Comparison of ENCODE assay signal across 8 mouse cellular contexts in the genomic region with DNA sequence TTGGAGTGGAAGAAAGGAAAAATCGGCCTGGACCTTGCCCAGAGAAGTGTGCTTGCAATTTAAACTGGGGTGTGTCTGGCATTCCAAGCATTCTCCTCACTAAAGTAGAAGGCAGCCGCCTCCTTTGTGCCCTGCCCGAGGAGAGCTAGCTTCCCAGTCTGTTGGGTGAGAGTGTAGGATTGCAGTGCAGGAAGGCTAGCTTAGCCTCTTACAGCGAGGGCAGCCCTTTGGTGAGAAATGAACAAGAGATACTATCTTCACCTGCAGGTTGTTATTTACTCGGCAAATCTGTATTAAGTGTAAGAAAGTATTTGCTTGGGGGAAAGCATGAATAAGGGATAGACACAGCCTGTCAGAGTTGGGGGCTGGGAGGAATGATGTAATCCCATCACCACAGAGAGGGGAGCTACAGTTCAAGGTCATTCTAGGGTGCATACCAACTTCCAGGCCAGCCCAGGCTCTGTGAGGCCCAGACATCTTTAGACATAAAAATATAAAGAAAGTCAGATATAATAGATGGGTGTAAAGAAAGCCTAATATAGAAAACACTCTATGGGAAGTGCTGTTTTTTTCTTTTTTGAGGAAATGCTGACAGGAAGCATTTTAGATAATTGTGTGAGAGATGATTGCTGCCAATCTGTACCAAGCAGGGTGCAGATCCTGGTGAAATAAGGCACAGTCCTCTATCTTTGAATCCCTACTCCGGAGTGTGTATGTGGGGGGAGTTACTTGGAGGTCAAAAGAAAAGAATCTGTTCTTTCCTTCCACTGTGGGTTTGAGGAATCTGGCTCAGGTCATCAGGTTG. TPM values are rescaled to one million over a fixed set of nuclear protein-coding genes. Genes with fewer than 3 reads are reported as not detected.
A peak's percentile ranks its signal among the peaks of the same experiment; 100 is the strongest.
DNase-seq lines count a peak whose midpoint lies in the region; ATAC-seq and TF ChIP-seq lines count a peak whose summit lies in the region.

No protein-coding gene starts in this region.

- H3K36me3 ChIP-seq in forebrain, embryonic 14.5 days (ENCODE audit: control insufficient read depth, insufficient read depth, low read length) = peaks cover 3% of the 10 kb centered on the region; the same call in 1 of the 2 replicates
- no peaks in the 10 kb centered on the region for H3K36me3 ChIP-seq in myocyte (ENCODE audit: control insufficient read depth, insufficient read depth)

- 18% methylated on average over 6 of the region's 6 CpGs for WGBS in forebrain, embryonic 14.5 days

- H3K4me3 ChIP-seq in forebrain, embryonic 14.5 days (ENCODE audit: low read depth, low read length) = no peak overlapping the region
- H3K4me3 ChIP-seq in myocyte = no peak overlapping the region

- no peaks in the 10 kb centered on the region for H3K27me3 ChIP-seq in forebrain, embryonic 14.5 days (replicated peaks; ENCODE audit: control insufficient read depth, insufficient read depth, low read length)
- no peaks in the 10 kb centered on the region for H3K27me3 ChIP-seq in myocyte (ENCODE audit: control insufficient read depth, insufficient read depth, insufficient read length)

- no peak overlapping the region for H3ac ChIP-seq in myocyte (ENCODE audit: control insufficient read depth, insufficient read length)

- peaks cover 6% of the 10 kb centered on the region; the same call in 1 of the 2 replicates for H3K4me1 ChIP-seq in forebrain, embryonic 14.5 days (ENCODE audit: control insufficient read depth, insufficient read depth, low read length)

- H3K27ac ChIP-seq in forebrain, embryonic 14.5 days (ENCODE audit: low read depth, low read length) = 0 out of 2 replicates have a peak overlapping the region, but pooled peaks have one; percentile 5

- H3K9me3 ChIP-seq in forebrain, embryonic 14.5 days (replicated peaks; ENCODE audit: control insufficient read depth, low read length) = no peaks in the 10 kb centered on the region

- TF ChIP-seq POLR2A in myocyte (IDR thresholded peaks at IDR 0.05; ENCODE audit: insufficient read length, low read depth) = peak; percentile 41

- ATAC-seq in forebrain, embryonic 14.5 days = no peak
- no peak for ATAC-seq in monocyte, adult 5-6 weeks (replicated peaks; ENCODE audit: insufficient number of reproducible peaks, low FRiP score, low TSS enrichment, poor library complexity, severe bottlenecking)

- peaks cover 29% of the 10 kb centered on the region for H3K79me2 ChIP-seq in myocyte (ENCODE audit: control insufficient read depth, insufficient read depth)

- no peak overlapping the region for H3K9ac ChIP-seq in forebrain, embryonic 14.5 days (ENCODE audit: low read length)

- no peak overlapping the region for H3K4me2 ChIP-seq in forebrain, embryonic 14.5 days (ENCODE audit: low read length)
- peak overlapping the region; percentile 93 for H3K4me2 ChIP-seq in myocyte (ENCODE audit: low read depth)

- peak; percentile 8 for DNase-seq in thymus, postnatal 25 days
- DNase-seq in thymus, adult 18-20 months = no peak
- DNase-seq in forebrain, embryonic 14.5 days (ENCODE audit: low spot score) = peak; percentile 16
- DNase-seq in kidney, postnatal 4 days = peak; percentile 43 to 62
- DNase-seq in B cell, adult 2 months = no peak
- DNase-seq in cerebellum, adult 8-10 months = no peak

TF ChIP-seq in myocyte, 11 proteins besides CTCF, POLR2A, EP300 and RAD21:
- TF ChIP-seq CEBPB (IDR thresholded peaks at IDR 0.05; ENCODE audit: insufficient read depth, poor library complexity, severe bottlenecking) = peak; percentile 39; the same call in 1 of the 2 replicates
- no peak for TF ChIP-seq TCF3 (IDR thresholded peaks at IDR 0.05; ENCODE audit: insufficient read length, low read depth)
- TF ChIP-seq SRF (IDR thresholded peaks at IDR 0.05; ENCODE audit: control insufficient read depth, insufficient read length, low read depth) = no peak
- no peak for TF ChIP-seq USF1 (IDR thresholded peaks at IDR 0.05; ENCODE audit: low read depth)
- TF ChIP-seq MYOD1 (IDR thresholded peaks at IDR 0.05; ENCODE audit: control insufficient read depth in 1 of 3, insufficient read length in 2 of 3, low read depth in 2 of 3) = peak in 1 of 3 experiments; percentile 27
- TF ChIP-seq TCF12 (IDR thresholded peaks at IDR 0.05; ENCODE audit: insufficient read depth, poor library complexity, severe bottlenecking) = no peak
- TF ChIP-seq REST (IDR thresholded peaks at IDR 0.05; ENCODE audit: insufficient read depth, insufficient read length) = no peak
- no peak for TF ChIP-seq POLR2AphosphoS2 (IDR thresholded peaks at IDR 0.05; ENCODE audit: insufficient read length, low read depth)
- no peak for TF ChIP-seq E2F4 (IDR thresholded peaks at IDR 0.05; ENCODE audit: insufficient read depth)
- TF ChIP-seq MYOG (IDR thresholded peaks at IDR 0.05; ENCODE audit: control insufficient read depth in 1 of 3, insufficient read depth in 1 of 3, insufficient read length in 2 of 3, low read depth in 2 of 3) = peak in 1 of 3 experiments; percentile 32

RNA-seq across cellular contexts. Expression of gene Ect2, which starts 1.6 kb away (rescaled TPM):
- polyA plus RNA-seq in forebrain, embryonic 14.5 days (2014; fragmentation: Nextera tagmentation; extraction: Ambion mirVana) = 39.9 and 40.3 TPM in 2 replicates
- 6.6 TPM for polyA plus RNA-seq in myocyte (2012; fragmentation: generic; extraction: Trizol)
- total RNA-seq in monocyte, adult 5-6 weeks (2017) = 2.9 to 7.0 TPM (median 6.5 TPM) in 3 replicates

RNA-seq across cellular contexts. Expression of gene Nceh1, which starts 27.5 kb away (rescaled TPM):
- polyA plus RNA-seq in forebrain, embryonic 14.5 days (2014; fragmentation: Nextera tagmentation; extraction: Ambion mirVana) = 4.9 and 8.3 TPM in 2 replicates
- 6.2 TPM for polyA plus RNA-seq in myocyte (2012; fragmentation: generic; extraction: Trizol)
- total RNA-seq in monocyte, adult 5-6 weeks (2017) = 12.1 to 15.1 TPM (median 15.0 TPM) in 3 replicates

Comparison
In these comparisons a context has a peak if more than half of its experiments do, and no peak if none do; other contexts are left out.
1. DNase-seq: peak in thymus, postnatal 25 days (single experiment), forebrain, embryonic 14.5 days (single experiment) and kidney, postnatal 4 days (2 of 2); none in thymus, adult 18-20 months (0 of 2), B cell, adult 2 months (0 of 2) and cerebellum, adult 8-10 months (single experiment).